Mouse (Mus musculus): ENCODE data around the gene Atf2. TPM values are rescaled to one million over a fixed set of nuclear protein-coding genes. Genes with fewer than 3 reads are reported as not detected.

Gene Atf2
- 97.1 and 103 TPM in 2 replicates for polyA plus RNA-seq (2015; fragmentation: Nextera tagmentation; extraction: Ambion mirVana)

DNA sequence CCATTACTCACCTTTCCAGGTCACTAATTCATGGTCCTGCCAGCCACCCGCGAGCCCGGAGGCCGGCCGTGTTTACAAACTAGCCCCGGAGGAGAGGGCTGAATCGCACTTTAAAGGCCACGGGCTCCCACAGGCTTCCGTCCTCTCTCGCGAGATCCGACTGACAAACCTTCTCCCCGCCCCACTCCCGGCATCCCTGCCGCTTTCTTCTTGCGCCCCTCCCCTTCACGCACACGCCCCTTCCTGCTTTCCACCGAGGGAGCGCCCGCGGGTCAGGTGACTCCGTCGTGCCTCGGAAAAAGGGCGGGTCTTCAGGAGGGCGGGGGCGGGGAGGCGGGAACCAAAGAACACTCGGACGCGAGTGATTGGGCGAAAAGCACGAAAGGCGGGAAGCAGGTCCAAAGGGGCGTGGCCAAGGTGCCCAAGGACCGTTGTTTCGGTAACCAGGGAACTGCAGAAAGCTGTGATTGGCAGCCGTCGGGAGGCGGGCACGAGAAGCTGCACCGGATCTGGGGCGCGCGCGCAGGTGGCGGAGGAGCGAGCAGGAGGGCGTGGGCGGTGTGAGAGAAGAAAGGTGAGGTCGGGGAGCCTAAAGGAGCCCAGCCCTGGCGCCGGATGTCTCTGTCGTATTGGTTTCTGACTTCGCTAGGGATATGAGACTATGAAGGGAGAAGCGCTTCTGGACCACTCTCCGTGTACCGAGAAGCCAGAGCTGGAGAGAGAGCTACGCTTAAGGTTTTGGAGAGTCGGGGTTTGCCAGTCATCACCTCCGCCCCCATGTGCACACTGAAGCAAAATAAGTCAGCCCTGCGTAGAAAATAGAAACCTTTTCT, at the start of gene Atf2:
TSS of gene Atf2 (minus strand) at position 176 of the 833 bp plus-strand sequence.
- H3K27me3 ChIP-seq (replicated peaks; ENCODE audit: control insufficient read depth, insufficient read depth, low read length): no peaks in the 10 kb centered on the region
- no peaks in the 10 kb centered on the region for H3K9me3 ChIP-seq (ENCODE audit: control insufficient read depth, low read length)
- ATAC-seq: peak; percentile 96
- no peaks in the 10 kb centered on the region for H3K36me3 ChIP-seq (ENCODE audit: control insufficient read depth, insufficient read depth, low read length)
- peak within 1 kb of the TSS; percentile 99 for H3K9ac ChIP-seq (ENCODE audit: low read depth, low read length)
- H3K4me1 ChIP-seq (ENCODE audit: control insufficient read depth, insufficient read depth, low read depth, low read length): peaks cover 6% of the 10 kb centered on the region
- peak within 1 kb of the TSS; percentile 77 for H3K4me2 ChIP-seq (ENCODE audit: low read length)
- WGBS: under 1% methylated on average over 63 of the region's 63 CpGs
- peak within 1 kb of the TSS; percentile 91 for H3K27ac ChIP-seq (ENCODE audit: low read depth, low read length)
- H3K4me3 ChIP-seq (ENCODE audit: low read length): peak within 1 kb of the TSS; percentile 70

DNA sequence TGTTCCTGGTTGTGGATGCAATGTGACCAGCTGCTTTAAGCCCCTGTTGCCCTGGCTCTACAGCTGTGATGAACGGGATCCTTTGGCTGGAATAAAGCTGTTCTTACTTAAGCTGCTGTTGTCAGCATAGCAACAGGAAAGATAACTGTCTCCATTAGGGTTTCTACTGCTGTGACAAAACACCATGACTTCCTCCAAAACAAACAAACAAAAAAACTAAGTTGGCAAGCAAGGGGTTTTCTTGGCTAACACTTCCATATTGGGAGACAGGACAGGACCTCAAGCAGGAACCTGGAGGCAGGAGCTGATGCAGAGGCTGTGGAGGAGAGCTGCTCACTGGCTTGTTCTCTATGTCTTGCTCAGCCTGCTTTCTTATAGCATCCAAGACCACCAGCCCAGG, 48.8 kb upstream of the Atf2 start:
- no peak overlapping the region for H3K27ac ChIP-seq (ENCODE audit: low read depth, low read length)
- H3K9ac ChIP-seq (ENCODE audit: low read depth, low read length): no peak overlapping the region
- no peak for ATAC-seq
- no peaks in the 10 kb centered on the region for H3K36me3 ChIP-seq (ENCODE audit: control insufficient read depth, insufficient read depth, low read length)
- no peak overlapping the region for H3K4me3 ChIP-seq (ENCODE audit: low read length)
- H3K4me2 ChIP-seq (ENCODE audit: low read length): no peak overlapping the region
- 47% methylated on average over 1 of the region's 1 CpGs for WGBS
- H3K4me1 ChIP-seq (ENCODE audit: control insufficient read depth, insufficient read depth, low read depth, low read length): no peaks in the 10 kb centered on the region
- H3K27me3 ChIP-seq (replicated peaks; ENCODE audit: control insufficient read depth, insufficient read depth, low read length): no peaks in the 10 kb centered on the region
- H3K9me3 ChIP-seq (ENCODE audit: control insufficient read depth, low read length): no peaks in the 10 kb centered on the region

DNA sequence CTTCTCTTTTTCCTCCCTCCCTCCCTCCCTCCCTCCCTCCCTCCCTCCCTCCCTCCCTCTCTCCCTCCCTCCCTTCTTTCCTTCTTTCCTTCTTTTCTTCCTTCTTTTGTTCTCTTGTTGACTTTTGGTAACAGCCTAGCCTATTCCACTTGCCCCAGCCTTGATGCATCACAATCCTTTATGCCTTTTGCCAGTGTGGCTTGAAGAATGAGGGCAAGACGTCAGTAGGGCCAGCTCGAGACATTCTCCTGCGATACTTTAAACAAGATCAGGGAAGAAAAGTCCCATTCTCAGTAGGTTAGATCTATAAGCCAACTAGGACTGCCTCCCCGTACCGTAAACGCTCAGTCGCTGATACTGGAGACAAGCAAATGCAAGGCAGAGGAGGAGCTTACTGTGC, 48.0 kb upstream of the Atf2 start:
- Histone ChIP-seq H3K4me3 (ENCODE audit: low read length) (no peak overlapping the region), H3K36me3 (ENCODE audit: control insufficient read depth, insufficient read depth, low read length) (no peaks in the 10 kb centered on the region), H3K27me3 (replicated peaks; ENCODE audit: control insufficient read depth, insufficient read depth, low read length) (no peaks in the 10 kb centered on the region), H3K9me3 (ENCODE audit: control insufficient read depth, low read length) (no peaks in the 10 kb centered on the region), H3K9ac (ENCODE audit: low read depth, low read length) (no peak overlapping the region), H3K4me2 (ENCODE audit: low read length) (no peak overlapping the region), H3K4me1 (ENCODE audit: control insufficient read depth, insufficient read depth, low read depth, low read length) (no peaks in the 10 kb centered on the region), H3K27ac (ENCODE audit: low read depth, low read length) (no peak overlapping the region)
- 76% methylated on average over 7 of the region's 7 CpGs for WGBS
- no peak for ATAC-seq

DNA sequence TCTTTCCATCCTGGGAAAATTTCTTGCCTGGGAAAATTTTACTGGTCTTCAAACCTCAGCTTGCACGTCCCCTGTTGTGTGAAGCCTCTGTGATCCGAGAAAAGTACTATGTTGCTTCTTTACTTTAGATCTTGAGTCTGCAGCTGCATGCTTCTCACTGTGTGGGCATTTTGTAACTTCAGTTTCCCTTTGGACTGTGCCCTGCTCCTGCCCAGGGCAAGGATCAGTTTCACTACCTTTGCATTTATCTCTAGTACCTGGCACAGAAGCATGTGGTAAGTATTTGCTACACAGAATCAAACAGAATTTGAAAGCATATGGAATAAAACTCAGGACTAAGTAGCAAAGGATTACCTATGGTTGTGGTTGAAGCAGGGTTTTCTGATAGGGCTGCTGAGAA, 46.5 kb upstream of the Atf2 start:
- WGBS: 86% methylated on average over 2 of the region's 2 CpGs
- no peaks in the 10 kb centered on the region for H3K36me3 ChIP-seq (ENCODE audit: control insufficient read depth, insufficient read depth, low read length)
- H3K27me3 ChIP-seq (replicated peaks; ENCODE audit: control insufficient read depth, insufficient read depth, low read length): no peaks in the 10 kb centered on the region
- no peak for ATAC-seq
- no peak overlapping the region for H3K4me3 ChIP-seq (ENCODE audit: low read length)
- H3K27ac ChIP-seq (ENCODE audit: low read depth, low read length): no peak overlapping the region
- no peak overlapping the region for H3K4me2 ChIP-seq (ENCODE audit: low read length)
- no peak overlapping the region for H3K9ac ChIP-seq (ENCODE audit: low read depth, low read length)
- no peaks in the 10 kb centered on the region for H3K4me1 ChIP-seq (ENCODE audit: control insufficient read depth, insufficient read depth, low read depth, low read length)
- no peaks in the 10 kb centered on the region for H3K9me3 ChIP-seq (ENCODE audit: control insufficient read depth, low read length)

DNA sequence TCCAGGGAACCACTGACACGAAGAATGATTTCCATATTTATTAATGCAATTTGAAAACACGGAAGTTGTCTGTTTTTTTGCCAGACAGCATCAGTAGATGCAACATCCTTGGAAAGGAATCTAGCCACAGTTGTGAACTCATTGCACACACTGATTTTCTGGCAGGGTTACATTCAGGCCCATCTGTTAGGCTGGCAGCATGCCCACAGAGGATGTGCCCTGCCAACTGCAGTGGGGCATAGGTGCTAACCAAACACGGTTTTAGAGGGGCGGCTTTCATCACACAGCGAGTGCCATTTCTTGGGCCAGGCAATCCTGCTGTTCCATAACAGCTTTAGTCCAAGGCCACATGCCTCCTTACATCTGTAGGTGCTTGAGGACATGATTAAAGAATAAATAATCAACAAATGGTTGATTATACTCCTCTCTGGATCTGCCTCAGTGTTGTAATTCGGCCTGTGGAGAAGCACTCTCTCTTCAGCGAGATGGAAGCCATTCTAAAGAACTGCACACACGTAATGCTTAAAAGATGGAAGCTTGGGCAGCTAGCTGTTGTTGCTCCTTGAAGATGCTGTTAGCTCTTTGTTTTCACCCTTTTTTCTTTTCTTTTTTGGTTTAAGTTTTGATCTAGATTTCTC, 40.4 kb upstream of the Atf2 start:
- 53% methylated on average over 8 of the region's 8 CpGs for WGBS
- Histone ChIP-seq H3K36me3 (ENCODE audit: control insufficient read depth, insufficient read depth, low read length) (no peaks in the 10 kb centered on the region), H3K4me2 (ENCODE audit: low read length) (no peak overlapping the region), H3K4me3 (ENCODE audit: low read length) (no peak overlapping the region), H3K27me3 (replicated peaks; ENCODE audit: control insufficient read depth, insufficient read depth, low read length) (no peaks in the 10 kb centered on the region), H3K27ac (ENCODE audit: low read depth, low read length) (no peak overlapping the region), H3K4me1 (ENCODE audit: control insufficient read depth, insufficient read depth, low read depth, low read length) (no peaks in the 10 kb centered on the region), H3K9me3 (ENCODE audit: control insufficient read depth, low read length) (no peaks in the 10 kb centered on the region), H3K9ac (ENCODE audit: low read depth, low read length) (no peak overlapping the region)
- ATAC-seq: peak; percentile 89

DNA sequence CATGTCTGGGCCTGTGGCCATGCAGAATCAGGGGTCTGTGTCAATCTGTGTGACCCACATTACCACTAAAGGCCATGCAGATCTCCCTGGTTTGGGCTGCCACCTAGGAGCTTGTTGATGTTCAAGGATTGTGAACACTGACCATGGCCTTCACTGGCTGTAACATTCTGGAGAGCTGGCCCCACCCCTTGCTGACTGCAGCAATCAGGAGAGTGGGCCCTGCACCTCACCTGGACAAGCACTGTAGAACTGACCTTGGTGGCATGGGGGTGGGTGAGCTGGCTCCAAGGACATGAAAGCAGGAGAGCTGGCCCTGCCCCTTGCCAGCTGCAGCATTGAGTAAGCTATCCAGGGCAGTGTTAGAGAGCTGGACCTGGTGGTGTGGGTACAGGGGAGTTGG, 35.3 kb upstream of the Atf2 start:
- no peaks in the 10 kb centered on the region for H3K9me3 ChIP-seq (ENCODE audit: control insufficient read depth, low read length)
- no peak overlapping the region for H3K4me2 ChIP-seq (ENCODE audit: low read length)
- no peaks in the 10 kb centered on the region for H3K4me1 ChIP-seq (ENCODE audit: control insufficient read depth, insufficient read depth, low read depth, low read length)
- no peaks in the 10 kb centered on the region for H3K36me3 ChIP-seq (ENCODE audit: control insufficient read depth, insufficient read depth, low read length)
- ATAC-seq: no peak
- H3K4me3 ChIP-seq (ENCODE audit: low read length): no peak overlapping the region
- no peak overlapping the region for H3K27ac ChIP-seq (ENCODE audit: low read depth, low read length)
- H3K9ac ChIP-seq (ENCODE audit: low read depth, low read length): no peak overlapping the region
- no peaks in the 10 kb centered on the region for H3K27me3 ChIP-seq (replicated peaks; ENCODE audit: control insufficient read depth, insufficient read depth, low read length)

DNA sequence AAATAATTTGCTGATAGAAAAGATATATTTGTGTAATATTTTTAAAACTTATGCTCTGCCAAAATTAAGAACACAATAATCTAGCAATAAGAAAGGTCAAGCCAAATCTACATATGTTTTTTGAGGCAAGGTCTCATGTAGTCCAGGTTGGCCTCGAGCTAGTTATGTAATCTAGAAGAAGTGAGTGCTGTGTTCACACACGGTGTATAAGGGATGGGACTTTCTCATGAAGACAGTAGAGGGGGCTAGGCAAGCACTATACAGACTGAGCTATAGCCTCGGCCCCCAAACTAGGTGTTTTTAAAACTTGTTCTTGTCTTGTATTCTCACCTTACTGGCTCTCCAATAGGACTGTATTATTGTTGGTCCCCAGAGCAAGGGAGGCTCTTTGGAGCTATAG, 33.1 kb upstream of the Atf2 start:
- Histone ChIP-seq H3K27me3 (replicated peaks; ENCODE audit: control insufficient read depth, insufficient read depth, low read length) (no peaks in the 10 kb centered on the region), H3K9me3 (ENCODE audit: control insufficient read depth, low read length) (no peaks in the 10 kb centered on the region), H3K4me1 (ENCODE audit: control insufficient read depth, insufficient read depth, low read depth, low read length) (no peaks in the 10 kb centered on the region), H3K9ac (ENCODE audit: low read depth, low read length) (no peak overlapping the region), H3K4me3 (ENCODE audit: low read length) (no peak overlapping the region), H3K27ac (ENCODE audit: low read depth, low read length) (no peak overlapping the region), H3K36me3 (ENCODE audit: control insufficient read depth, insufficient read depth, low read length) (no peaks in the 10 kb centered on the region), H3K4me2 (ENCODE audit: low read length) (no peak overlapping the region)
- ATAC-seq: peak; percentile 56; the same call in 1 of the 2 replicates
- 65% methylated on average over 3 of the region's 3 CpGs for WGBS

DNA sequence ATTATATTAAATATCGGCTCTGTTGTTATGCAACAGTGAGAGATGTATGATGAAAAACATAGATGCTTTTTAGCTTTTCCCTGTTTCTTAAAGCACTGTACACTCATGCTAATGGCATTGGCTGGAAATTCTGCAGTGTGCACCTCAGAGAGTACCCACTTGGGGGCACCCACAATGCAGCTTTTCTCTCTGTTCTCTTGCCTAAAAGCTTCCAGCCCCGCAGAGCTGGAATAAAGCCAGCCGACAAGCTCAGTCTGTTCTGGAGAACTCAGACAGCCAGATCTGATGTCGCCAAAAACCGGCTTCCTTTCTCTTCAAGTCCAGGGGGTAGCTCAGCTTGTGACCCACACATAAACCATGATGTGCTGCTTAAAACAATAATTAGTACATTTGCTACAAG, 32.6 kb upstream of the Atf2 start:
- peak; percentile 90 for ATAC-seq
- no peaks in the 10 kb centered on the region for H3K9me3 ChIP-seq (ENCODE audit: control insufficient read depth, low read length)
- H3K27ac ChIP-seq (ENCODE audit: low read depth, low read length): no peak overlapping the region
- no peak overlapping the region for H3K4me3 ChIP-seq (ENCODE audit: low read length)
- WGBS: 16% methylated on average over 5 of the region's 5 CpGs
- no peak overlapping the region for H3K9ac ChIP-seq (ENCODE audit: low read depth, low read length)
- no peaks in the 10 kb centered on the region for H3K27me3 ChIP-seq (replicated peaks; ENCODE audit: control insufficient read depth, insufficient read depth, low read length)
- H3K4me1 ChIP-seq (ENCODE audit: control insufficient read depth, insufficient read depth, low read depth, low read length): no peaks in the 10 kb centered on the region
- H3K36me3 ChIP-seq (ENCODE audit: control insufficient read depth, insufficient read depth, low read length): no peaks in the 10 kb centered on the region
- H3K4me2 ChIP-seq (ENCODE audit: low read length): no peak overlapping the region

DNA sequence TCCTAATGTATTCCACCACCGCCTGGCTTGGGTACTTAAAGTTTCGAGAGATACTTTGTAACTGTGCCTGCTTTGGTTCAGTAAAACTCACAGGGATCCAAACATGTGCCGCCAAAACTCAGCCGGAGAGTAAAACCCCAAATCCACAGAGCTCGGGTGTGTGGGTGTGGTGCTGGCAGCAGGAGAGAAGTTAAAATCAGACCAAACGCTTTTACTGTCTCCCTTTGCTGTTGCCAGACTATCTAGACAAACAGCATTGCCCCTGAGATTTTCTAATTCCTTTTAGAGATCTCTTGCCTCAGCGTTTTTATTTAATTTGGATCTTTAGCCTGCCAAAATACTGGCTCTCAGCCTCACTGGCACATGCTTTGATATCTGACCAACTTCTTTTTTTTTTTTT, 27.2 kb upstream of the Atf2 start:
- no peaks in the 10 kb centered on the region for H3K9me3 ChIP-seq (ENCODE audit: control insufficient read depth, low read length)
- H3K4me2 ChIP-seq (ENCODE audit: low read length): no peak overlapping the region
- H3K27ac ChIP-seq (ENCODE audit: low read depth, low read length): no peak overlapping the region
- no peak overlapping the region for H3K9ac ChIP-seq (ENCODE audit: low read depth, low read length)
- no peak for ATAC-seq
- H3K4me1 ChIP-seq (ENCODE audit: control insufficient read depth, insufficient read depth, low read depth, low read length): no peaks in the 10 kb centered on the region
- no peaks in the 10 kb centered on the region for H3K27me3 ChIP-seq (replicated peaks; ENCODE audit: control insufficient read depth, insufficient read depth, low read length)
- no peak overlapping the region for H3K4me3 ChIP-seq (ENCODE audit: low read length)
- H3K36me3 ChIP-seq (ENCODE audit: control insufficient read depth, insufficient read depth, low read length): no peaks in the 10 kb centered on the region
- 68% methylated on average over 7 of the region's 7 CpGs for WGBS
